Comparison of ENCODE assay signal across 9 mouse cellular contexts in genomic region chr2:92426426-92426825, GRCm38 (mm10). TPM values are rescaled to one million over a fixed set of nuclear protein-coding genes. Genes with fewer than 3 reads are reported as not detected.
DNase-seq lines count a peak whose midpoint lies in the region; ATAC-seq and TF ChIP-seq lines count a peak whose summit lies in the region.
"Had no signal": no experiment of that assay in that cellular context is flagged by ENCODE, and none has a peak within 500 bp of the region (broad histone marks: within the 10 kb centered on the region; RNA-seq: fewer than 3 reads in every experiment).

No protein-coding gene starts in this region.

- H3K9me3 ChIP-seq in heart, embryonic 16.5 days (replicated peaks; ENCODE audit: control insufficient read depth, low read length), result no peaks in the 10 kb centered on the region
- H3K9me3 ChIP-seq: liver, embryonic 13.5 days had no signal

- no peak for ATAC-seq in heart, embryonic 16.5 days (replicated peaks; ENCODE audit: extremely low read depth, insufficient read depth, low FRiP score)

- H3K4me1 ChIP-seq in cerebellum, adult 2 months (ENCODE audit: control insufficient read depth, insufficient read depth, low read length), result peaks cover 62% of the 10 kb centered on the region
- H3K4me1 ChIP-seq in cortical plate, adult 2 months (ENCODE audit: control insufficient read depth, insufficient read depth, low read length), result peaks cover 27% of the 10 kb centered on the region
- H3K4me1 ChIP-seq in heart, embryonic 16.5 days (ENCODE audit: control insufficient read depth, insufficient read depth, low read length), result peaks cover 78% of the 10 kb centered on the region

- H3K27me3 ChIP-seq in cerebellum, adult 2 months (ENCODE audit: control insufficient read depth, insufficient read depth, low read length), result no peaks in the 10 kb centered on the region
- H3K27me3 ChIP-seq in heart, embryonic 16.5 days (ENCODE audit: control insufficient read depth, insufficient read depth, low read length), result no peaks in the 10 kb centered on the region
- H3K27me3 ChIP-seq: liver, embryonic 13.5 days had no signal

- no peak for TF ChIP-seq CTCF in cerebellum, adult 2 months (IDR thresholded peaks at IDR 0.05; ENCODE audit: borderline replicate concordance, insufficient read depth, low read depth, low read length)
- TF ChIP-seq CTCF in cortical plate, adult 2 months (IDR thresholded peaks at IDR 0.05; ENCODE audit: extremely low read depth, insufficient read depth, low read length), result no peak

- no peak overlapping the region for H3K4me2 ChIP-seq in heart, embryonic 16.5 days (ENCODE audit: low read depth, low read length)
- H3K4me2 ChIP-seq: liver, embryonic 13.5 days had no signal

- H3K4me3 ChIP-seq in cerebellum, adult 2 months (replicated peaks; ENCODE audit: insufficient read depth, low read depth, low read length), result no peak overlapping the region
- H3K4me3 ChIP-seq in cortical plate, adult 2 months (ENCODE audit: insufficient read depth, low read length), result no peak overlapping the region
- H3K4me3 ChIP-seq in heart, embryonic 16.5 days (ENCODE audit: low read length), result no peak overlapping the region
- H3K4me3 ChIP-seq: liver, embryonic 13.5 days had no signal

- peak; percentile 49 to 50 for DNase-seq in cerebellum, adult 2 months
- DNase-seq in cerebellum, adult 11 months, result no peak
- peak; percentile 78 for DNase-seq in lung, postnatal 10 days
- no peak for DNase-seq in thymus, postnatal 0 days (ENCODE audit: low spot score)
- DNase-seq in frontal cortex, postnatal 36 days (ENCODE audit: low spot score in 2 of 2), result no peak
- no peak for DNase-seq in layer of hippocampus, adult 11-12 months (ENCODE audit: low spot score)
- DNase-seq: liver, embryonic 13.5 days had no signal

- no peak for TF ChIP-seq POLR2A in cerebellum, adult 2 months (IDR thresholded peaks at IDR 0.05; ENCODE audit: borderline replicate concordance, insufficient read depth, low read length)
- TF ChIP-seq POLR2A in cortical plate, adult 2 months (IDR thresholded peaks at IDR 0.05; ENCODE audit: extremely low read depth, insufficient read depth, low read length), result no peak

- H3K9ac ChIP-seq in heart, embryonic 16.5 days (ENCODE audit: low read length), result no peak overlapping the region
- H3K9ac ChIP-seq: liver, embryonic 13.5 days had no signal

- 3% methylated on average over 3 of the region's 3 CpGs for WGBS in cerebellum, adult 2 months
- 55% methylated on average over 3 of the region's 3 CpGs for WGBS in heart, embryonic 16.5 days

- H3K27ac ChIP-seq in cerebellum, adult 2 months (ENCODE audit: insufficient read depth, low read length), result peak overlapping the region; percentile 74
- H3K27ac ChIP-seq in cortical plate, adult 2 months (ENCODE audit: insufficient read depth, low read length), result peak overlapping the region; percentile 15
- peak overlapping the region; percentile 73 for H3K27ac ChIP-seq in heart, embryonic 16.5 days (ENCODE audit: low read length)
- H3K27ac ChIP-seq: liver, embryonic 13.5 days had no signal

- peaks cover 18% of the 10 kb centered on the region; the same call in 1 of the 2 replicates for H3K36me3 ChIP-seq in heart, embryonic 16.5 days (ENCODE audit: control insufficient read depth, insufficient read depth)

RNA-seq across cellular contexts. Expression of gene Cry2, which starts 7.4 kb away (rescaled TPM):
- 79.4 and 81.8 TPM in 2 replicates for polyA plus RNA-seq in cerebellum, adult 2 months (2012; rRNA removed)
- 99.9 and 108 TPM in 2 replicates for polyA plus RNA-seq in cortical plate, adult 2 months (2012; rRNA removed)
- 18.4 and 18.6 TPM in 2 replicates for polyA plus RNA-seq in heart, embryonic 16.5 days (2015; fragmentation: Nextera tagmentation; extraction: Ambion mirVana)
- 10.9 and 13.0 TPM in 2 replicates for polyA plus RNA-seq in thymus, postnatal 0 days (2015; fragmentation: Nextera tagmentation; extraction: Ambion mirVana)

RNA-seq across cellular contexts. Expression of gene Mapk8ip1, which starts 25.4 kb away (rescaled TPM):
- polyA plus RNA-seq in cerebellum, adult 2 months (2012; rRNA removed), result 349 TPM in 2 replicates
- 320 and 321 TPM in 2 replicates for polyA plus RNA-seq in cortical plate, adult 2 months (2012; rRNA removed)
- polyA plus RNA-seq in heart, embryonic 16.5 days (2015; fragmentation: Nextera tagmentation; extraction: Ambion mirVana), result 5.7 TPM in 2 replicates
- polyA plus RNA-seq in thymus, postnatal 0 days (2015; fragmentation: Nextera tagmentation; extraction: Ambion mirVana), result 6.2 and 6.3 TPM in 2 replicates

RNA-seq across cellular contexts. Expression of gene Slc35c1, which starts 33.9 kb away (rescaled TPM):
- 16.2 and 17.4 TPM in 2 replicates for polyA plus RNA-seq in cerebellum, adult 2 months (2012; rRNA removed)
- polyA plus RNA-seq in cortical plate, adult 2 months (2012; rRNA removed), result 14.0 and 14.2 TPM in 2 replicates
- 9.9 and 12.9 TPM in 2 replicates for polyA plus RNA-seq in heart, embryonic 16.5 days (2015; fragmentation: Nextera tagmentation; extraction: Ambion mirVana)
- 24.3 and 29.7 TPM in 2 replicates for polyA plus RNA-seq in thymus, postnatal 0 days (2015; fragmentation: Nextera tagmentation; extraction: Ambion mirVana)

RNA-seq across cellular contexts. Expression of gene 1700029I15Rik, which starts 44.1 kb away (rescaled TPM):
- 6.4 and 6.9 TPM in 2 replicates for polyA plus RNA-seq in cerebellum, adult 2 months (2012; rRNA removed)
- polyA plus RNA-seq in cortical plate, adult 2 months (2012; rRNA removed), result 4.2 and 4.4 TPM in 2 replicates
- 1.8 and 2.6 TPM in 2 replicates for polyA plus RNA-seq in heart, embryonic 16.5 days (2015; fragmentation: Nextera tagmentation; extraction: Ambion mirVana)
- polyA plus RNA-seq in thymus, postnatal 0 days (2015; fragmentation: Nextera tagmentation; extraction: Ambion mirVana), result 2.0 and 2.1 TPM in 2 replicates

RNA-seq across cellular contexts. Expression of gene Large2, which starts 51.8 kb away (rescaled TPM):
- 0.62 and 1.4 TPM in 2 replicates for polyA plus RNA-seq in cerebellum, adult 2 months (2012; rRNA removed)
- polyA plus RNA-seq in cortical plate, adult 2 months (2012; rRNA removed), result 0.31 and 0.59 TPM in 2 replicates
- polyA plus RNA-seq in heart, embryonic 16.5 days (2015; fragmentation: Nextera tagmentation; extraction: Ambion mirVana), result 1.7 and 2.0 TPM in 2 replicates
- polyA plus RNA-seq in thymus, postnatal 0 days (2015; fragmentation: Nextera tagmentation; extraction: Ambion mirVana), result 3.4 and 4.0 TPM in 2 replicates

Comparison
In these comparisons a context has a peak if more than half of its experiments do, and no peak if none do; other contexts are left out.
1. DNase-seq: peak in cerebellum, adult 2 months (2 of 2) and lung, postnatal 10 days (single experiment); none in cerebellum, adult 11 months (single experiment), thymus, postnatal 0 days (single experiment), frontal cortex, postnatal 36 days (0 of 2) and layer of hippocampus, adult 11-12 months (single experiment).
2. H3K27ac ChIP-seq: peak in every context shown above with its lines; median percentile 74 in cerebellum, adult 2 months; 73 in heart, embryonic 16.5 days; 15 in cortical plate, adult 2 months.
3. RNA of gene Mapk8ip1, which starts 25.4 kb away (polyA plus RNA-seq): 349 TPM in cerebellum, adult 2 months and 320 to 321 TPM in cortical plate, adult 2 months; 6.2 to 6.3 TPM in thymus, postnatal 0 days and 5.7 TPM in heart, embryonic 16.5 days; every median in the first group is over 10 times any median in the second.